Mouse (Mus musculus): ENCODE data around the gene Ngf. TPM values are rescaled to one million over a fixed set of nuclear protein-coding genes. Genes with fewer than 3 reads are reported as not detected.

The Ngf gene
- polyA plus RNA-seq, 1 experiment = not detected

DNA sequence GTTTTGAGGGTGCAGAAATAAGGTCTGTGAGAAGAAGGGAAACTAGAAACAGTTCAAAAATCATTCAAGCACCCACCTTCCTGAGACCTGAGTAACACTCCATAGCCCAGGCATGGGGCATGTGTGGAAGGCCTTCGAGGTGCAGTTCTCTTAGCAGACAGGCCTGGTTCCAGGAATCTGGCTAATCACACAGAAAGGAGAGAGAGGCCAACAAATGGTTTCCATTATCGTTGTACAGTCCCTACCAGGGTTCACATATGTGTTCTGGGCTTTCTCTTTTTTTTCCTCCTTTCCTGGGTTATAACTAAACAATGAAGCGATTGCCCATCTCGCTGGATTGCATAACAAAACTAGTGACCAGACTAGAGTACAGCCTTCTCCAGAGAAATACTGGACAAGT is 35.4 kb downstream of the Ngf start:
- Histone ChIP-seq H3K27ac (ENCODE audit: insufficient read depth, low read depth, low read length) (no peak overlapping the region), H3K4me3 (ENCODE audit: insufficient read depth, low read length) (no peak overlapping the region), H3K4me1 (ENCODE audit: control insufficient read depth, insufficient read depth, low read length) (no peaks in the 10 kb centered on the region)
- TF ChIP-seq CTCF (IDR thresholded peaks at IDR 0.05; ENCODE audit: low read depth, low read length) = no peak
- no peak for TF ChIP-seq POLR2A (IDR thresholded peaks at IDR 0.05; ENCODE audit: borderline replicate concordance, low read depth, low read length)

DNA sequence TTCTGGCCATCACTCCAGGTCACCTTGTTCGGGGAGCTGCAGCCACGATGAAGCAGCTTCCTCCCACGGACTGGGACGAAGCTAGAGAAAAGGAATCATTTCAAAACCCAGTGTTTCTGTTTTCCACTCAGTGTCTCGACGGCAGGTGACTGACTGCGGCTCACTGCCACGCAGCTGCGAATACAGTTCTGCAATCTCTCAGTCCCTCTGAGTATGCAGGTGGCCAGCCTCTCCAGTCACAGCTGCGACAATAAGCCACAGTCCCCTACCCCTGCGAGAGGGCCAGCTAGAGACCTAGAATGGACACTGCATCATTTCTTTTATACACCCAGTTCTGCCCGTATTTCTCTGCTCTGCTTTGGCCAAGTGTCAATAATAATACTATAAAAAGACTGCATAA is 36.3 kb downstream of the Ngf start:
- TF ChIP-seq CTCF (IDR thresholded peaks at IDR 0.05; ENCODE audit: low read depth, low read length) = no peak
- TF ChIP-seq POLR2A (IDR thresholded peaks at IDR 0.05; ENCODE audit: borderline replicate concordance, low read depth, low read length) = no peak
- Histone ChIP-seq H3K4me1 (ENCODE audit: control insufficient read depth, insufficient read depth, low read length) (no peaks in the 10 kb centered on the region), H3K4me3 (ENCODE audit: insufficient read depth, low read length) (no peak overlapping the region), H3K27ac (ENCODE audit: insufficient read depth, low read depth, low read length) (no peak overlapping the region)

- no peak for TF ChIP-seq CTCF (IDR thresholded peaks at IDR 0.05; ENCODE audit: low read depth, low read length)
- TF ChIP-seq POLR2A (IDR thresholded peaks at IDR 0.05; ENCODE audit: borderline replicate concordance, low read depth, low read length) = no peak
- H3K27ac ChIP-seq (ENCODE audit: insufficient read depth, low read depth, low read length) = no peak overlapping the region
Measured at GRCm38 (mm10) chr3:102507666-102508260, 38.0 kb downstream of the Ngf start.

GRCm38 (mm10) chr3:102508455-102508854 is 38.7 kb downstream of the Ngf start:
- H3K27ac ChIP-seq (ENCODE audit: insufficient read depth, low read depth, low read length) = no peak overlapping the region
- no peak overlapping the region for H3K4me3 ChIP-seq (ENCODE audit: insufficient read depth, low read length)
- TF ChIP-seq POLR2A (IDR thresholded peaks at IDR 0.05; ENCODE audit: borderline replicate concordance, low read depth, low read length) (no peak), CTCF (IDR thresholded peaks at IDR 0.05; ENCODE audit: low read depth, low read length) (no peak)
- no peaks in the 10 kb centered on the region for H3K4me1 ChIP-seq (ENCODE audit: control insufficient read depth, insufficient read depth, low read length)

More at GRCm38 (mm10) chr3:102507666-102508260, 38.0 kb downstream of the Ngf start:
- no peak overlapping the region for H3K4me3 ChIP-seq (ENCODE audit: insufficient read depth, low read length)
- H3K4me1 ChIP-seq (ENCODE audit: control insufficient read depth, insufficient read depth, low read length) = no peaks in the 10 kb centered on the region

DNA sequence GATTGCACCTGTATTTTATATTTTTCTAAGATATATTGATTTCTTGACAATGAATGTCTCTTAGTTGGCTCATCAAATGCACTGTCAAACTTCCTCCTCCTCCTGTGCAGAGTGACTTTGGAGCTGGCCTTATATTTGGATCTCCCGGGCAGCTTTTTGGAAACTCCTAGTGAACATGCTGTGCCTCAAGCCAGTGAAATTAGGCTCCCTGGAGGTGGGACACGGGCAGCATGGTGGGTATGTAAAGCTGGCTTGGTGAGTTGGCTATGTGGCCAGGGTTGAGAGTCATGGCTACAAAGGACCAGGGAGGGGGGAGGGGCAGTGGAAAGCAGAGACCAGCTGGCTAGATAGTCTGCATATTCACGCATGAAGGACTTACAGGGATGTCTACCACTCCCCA is 39.9 kb downstream of the Ngf start:
- no peak for TF ChIP-seq CTCF (IDR thresholded peaks at IDR 0.05; ENCODE audit: low read depth, low read length)
- no peak for TF ChIP-seq POLR2A (IDR thresholded peaks at IDR 0.05; ENCODE audit: borderline replicate concordance, low read depth, low read length)
- no peak overlapping the region for H3K4me3 ChIP-seq (ENCODE audit: insufficient read depth, low read length)
- no peak overlapping the region for H3K27ac ChIP-seq (ENCODE audit: insufficient read depth, low read depth, low read length)
- no peaks in the 10 kb centered on the region for H3K4me1 ChIP-seq (ENCODE audit: control insufficient read depth, insufficient read depth, low read length)

DNA sequence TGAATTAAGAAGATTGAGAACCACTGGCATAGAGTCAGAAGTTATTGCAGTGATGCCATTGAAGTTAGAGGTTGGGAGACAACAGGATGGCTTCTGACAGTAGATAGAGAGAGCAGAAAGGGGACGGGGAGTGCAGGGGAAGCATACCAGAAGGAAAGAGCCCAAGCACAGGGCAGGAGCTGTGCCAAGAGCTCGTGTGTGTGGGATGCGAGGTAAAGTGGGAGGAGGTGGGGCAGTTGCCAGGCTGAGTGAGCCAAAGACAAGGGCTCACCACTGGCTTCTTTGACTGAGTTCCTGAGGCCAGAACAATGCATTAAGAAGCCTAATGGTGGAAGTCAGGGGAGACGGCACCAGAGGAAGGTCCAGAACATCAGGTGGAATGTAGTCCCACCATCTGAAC is 47.2 kb downstream of the Ngf start:
- TF ChIP-seq POLR2A (IDR thresholded peaks at IDR 0.05; ENCODE audit: borderline replicate concordance, low read depth, low read length) = no peak
- no peak for TF ChIP-seq CTCF (IDR thresholded peaks at IDR 0.05; ENCODE audit: low read depth, low read length)

GRCm38 (mm10) chr3:102521061-102521460 is 51.3 kb downstream of the Ngf start:
- H3K27ac ChIP-seq (ENCODE audit: insufficient read depth, low read depth, low read length) = no peak overlapping the region

More for the DNA sequence above, 47.2 kb downstream of the Ngf start:
- Histone ChIP-seq H3K4me3 (ENCODE audit: insufficient read depth, low read length) (no peak overlapping the region), H3K4me1 (ENCODE audit: control insufficient read depth, insufficient read depth, low read length) (no peaks in the 10 kb centered on the region), H3K27ac (ENCODE audit: insufficient read depth, low read depth, low read length) (no peak overlapping the region)

DNA sequence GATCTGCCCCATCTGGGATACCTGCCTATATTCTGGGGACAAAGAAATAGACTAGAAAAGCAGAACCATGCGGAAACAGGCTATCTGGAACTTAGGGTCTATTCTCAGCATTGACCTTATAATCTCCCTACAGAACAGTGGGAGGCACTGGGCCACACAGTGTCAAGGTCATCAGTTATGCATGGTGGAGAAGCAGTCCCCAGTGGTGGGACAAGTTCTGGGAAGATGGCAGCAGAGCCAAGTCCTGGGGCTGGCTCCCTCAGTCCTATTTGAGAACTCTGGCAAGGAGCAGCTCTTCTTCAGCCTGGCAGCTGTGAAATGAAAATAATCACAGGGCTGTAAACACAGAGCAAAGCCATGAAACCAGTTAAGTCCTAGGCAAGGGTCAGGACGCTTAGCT is 54.0 kb downstream of the Ngf start:
- Histone ChIP-seq H3K27ac (ENCODE audit: insufficient read depth, low read depth, low read length) (no peak overlapping the region), H3K4me3 (ENCODE audit: insufficient read depth, low read length) (no peak overlapping the region), H3K4me1 (ENCODE audit: control insufficient read depth, insufficient read depth, low read length) (no peaks in the 10 kb centered on the region)
- TF ChIP-seq POLR2A (IDR thresholded peaks at IDR 0.05; ENCODE audit: borderline replicate concordance, low read depth, low read length) = no peak
- TF ChIP-seq CTCF (IDR thresholded peaks at IDR 0.05; ENCODE audit: low read depth, low read length) = no peak

More at GRCm38 (mm10) chr3:102521061-102521460, 51.3 kb downstream of the Ngf start:
- no peak overlapping the region for H3K4me3 ChIP-seq (ENCODE audit: insufficient read depth, low read length)
- TF ChIP-seq CTCF (IDR thresholded peaks at IDR 0.05; ENCODE audit: low read depth, low read length) (no peak), POLR2A (IDR thresholded peaks at IDR 0.05; ENCODE audit: borderline replicate concordance, low read depth, low read length) (no peak)
- no peaks in the 10 kb centered on the region for H3K4me1 ChIP-seq (ENCODE audit: control insufficient read depth, insufficient read depth, low read length)

- no peaks in the 10 kb centered on the region for H3K4me1 ChIP-seq (ENCODE audit: control insufficient read depth, insufficient read depth, low read length)
- no peak overlapping the region for H3K4me3 ChIP-seq (ENCODE audit: insufficient read depth, low read length)
- H3K27ac ChIP-seq (ENCODE audit: insufficient read depth, low read depth, low read length) = no peak overlapping the region
- no peak for TF ChIP-seq CTCF (IDR thresholded peaks at IDR 0.05; ENCODE audit: low read depth, low read length)
- TF ChIP-seq POLR2A (IDR thresholded peaks at IDR 0.05; ENCODE audit: borderline replicate concordance, low read depth, low read length) = no peak
Measured at GRCm38 (mm10) chr3:102524951-102525350, 55.2 kb downstream of the Ngf start.

GRCm38 (mm10) chr3:102525856-102526255 is 56.1 kb downstream of the Ngf start:
- Histone ChIP-seq H3K4me3 (ENCODE audit: insufficient read depth, low read length) (no peak overlapping the region), H3K4me1 (ENCODE audit: control insufficient read depth, insufficient read depth, low read length) (no peaks in the 10 kb centered on the region), H3K27ac (ENCODE audit: insufficient read depth, low read depth, low read length) (no peak overlapping the region)
- TF ChIP-seq CTCF (IDR thresholded peaks at IDR 0.05; ENCODE audit: low read depth, low read length) (no peak), POLR2A (IDR thresholded peaks at IDR 0.05; ENCODE audit: borderline replicate concordance, low read depth, low read length) (no peak)

Measured in bone marrow macrophage, adult 2 months (primary cell).